Mouse (Mus musculus) thymus, adult 18-20 months (tissue): ENCODE results near the gene Slc13a2.

Source experiments
- DNase-seq, 2 experiments: peaks; one replicate each; pipeline ENCODE4 v3.0.0; 2022; ENCODE audit warnings: mixed read lengths in 2 of 2

The Slc13a2 gene

GRCm38 (mm10) chr11:78385776-78386175, 36.2 kb downstream of the Slc13a2 start:
- no peak for DNase-seq

GRCm38 (mm10) chr11:78382701-78383100, 39.3 kb downstream of the Slc13a2 start:
- no peak for DNase-seq

DNA sequence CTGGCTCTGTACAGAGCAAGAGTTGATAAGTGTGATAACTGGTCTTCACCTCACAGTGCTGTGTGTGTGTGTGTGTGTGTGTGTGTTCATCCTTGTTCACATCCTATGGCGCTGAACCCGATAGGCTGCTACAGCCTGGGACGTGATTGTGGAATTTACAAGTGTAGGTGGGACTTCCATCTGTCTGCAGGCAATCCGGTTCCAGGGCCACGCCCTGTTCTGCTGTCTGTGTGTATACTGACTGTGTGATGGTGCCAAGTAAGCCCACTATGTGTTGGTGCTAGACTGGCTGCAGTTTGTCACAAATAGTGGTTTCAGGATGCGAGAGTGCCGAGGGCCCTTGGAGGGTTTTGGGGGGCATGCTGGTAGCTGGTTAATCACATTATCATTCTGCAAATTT, 39.7 kb downstream of the Slc13a2 start:
- DNase-seq = no peak

- DNase-seq = no peak
These were observed 41.0 kb downstream of the Slc13a2 start for GRCm38 (mm10) chr11:78380996-78381395.

DNA sequence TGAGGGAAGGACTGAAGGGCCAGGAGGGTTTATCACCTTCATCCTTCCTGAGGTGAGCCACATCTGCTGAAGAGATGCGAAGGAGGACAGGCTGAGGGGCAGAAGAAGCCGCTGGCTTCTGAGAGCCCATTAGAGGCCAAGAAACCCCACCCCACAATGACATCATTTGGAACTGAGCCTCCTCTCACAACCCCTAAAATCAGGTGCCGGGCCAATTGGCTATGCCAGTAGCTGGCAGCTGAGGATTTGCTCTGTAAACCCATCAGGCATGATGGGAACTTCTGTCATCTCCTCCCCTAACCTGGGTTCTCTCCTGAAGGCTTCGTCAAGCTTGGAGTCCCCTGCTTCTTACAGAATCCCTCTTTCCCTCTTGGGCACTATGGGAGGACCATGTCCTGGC, 41.7 kb downstream of the Slc13a2 start:
- DNase-seq = no peak

DNA sequence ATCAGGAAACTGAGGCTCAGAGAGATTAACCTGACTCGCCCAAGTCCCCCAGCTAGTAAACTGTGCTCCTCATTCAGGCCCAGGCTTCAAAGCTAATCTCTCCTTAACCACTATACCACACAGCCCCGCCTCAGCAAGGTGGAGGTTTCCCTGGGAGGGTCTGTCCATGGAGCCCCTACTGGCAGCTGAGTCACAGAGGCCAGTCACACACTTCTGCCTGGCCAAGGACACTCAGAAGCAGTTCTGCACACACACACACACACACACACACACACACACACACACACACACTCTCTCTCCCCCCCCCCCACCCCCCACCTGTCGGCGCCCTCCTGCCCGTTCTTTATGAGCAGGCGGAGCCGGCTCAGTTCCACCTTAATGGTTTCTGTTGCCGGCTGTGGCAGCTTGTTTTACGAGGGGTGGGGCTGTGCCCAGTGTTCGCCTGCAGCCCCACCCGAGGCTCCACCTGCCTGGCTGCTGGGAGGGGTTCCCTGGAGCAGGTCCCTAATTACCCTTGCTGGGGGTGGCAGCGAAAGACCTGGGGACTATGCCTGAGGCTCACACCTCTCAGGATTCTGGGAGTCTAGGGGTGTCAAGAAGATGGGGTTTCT, 44.4 kb downstream of the Slc13a2 start:
- DNase-seq = no peak

DNA sequence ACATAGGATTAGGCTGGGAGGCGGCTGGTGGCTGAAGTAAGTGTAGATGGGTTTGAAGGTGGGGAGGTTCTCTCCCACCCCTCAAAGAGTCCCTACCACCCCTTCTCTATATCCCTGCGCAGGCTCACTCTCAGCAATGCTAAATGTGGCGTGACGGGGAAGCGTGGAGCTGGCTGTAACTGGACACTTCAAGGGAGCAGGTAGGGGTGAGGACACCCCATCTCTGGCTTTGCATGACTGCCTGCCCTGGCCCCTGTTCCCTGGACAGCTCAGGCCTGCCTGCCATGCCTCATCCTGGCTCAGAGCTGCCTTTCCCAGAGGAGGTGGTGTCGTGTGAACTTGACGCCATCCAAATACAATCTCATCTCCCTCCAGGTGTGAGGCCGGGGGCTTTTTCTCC, 47.9 kb downstream of the Slc13a2 start:
- no peak for DNase-seq

- no peak for DNase-seq
These were observed 49.4 kb downstream of the Slc13a2 start for GRCm38 (mm10) chr11:78372610-78373009.

DNA sequence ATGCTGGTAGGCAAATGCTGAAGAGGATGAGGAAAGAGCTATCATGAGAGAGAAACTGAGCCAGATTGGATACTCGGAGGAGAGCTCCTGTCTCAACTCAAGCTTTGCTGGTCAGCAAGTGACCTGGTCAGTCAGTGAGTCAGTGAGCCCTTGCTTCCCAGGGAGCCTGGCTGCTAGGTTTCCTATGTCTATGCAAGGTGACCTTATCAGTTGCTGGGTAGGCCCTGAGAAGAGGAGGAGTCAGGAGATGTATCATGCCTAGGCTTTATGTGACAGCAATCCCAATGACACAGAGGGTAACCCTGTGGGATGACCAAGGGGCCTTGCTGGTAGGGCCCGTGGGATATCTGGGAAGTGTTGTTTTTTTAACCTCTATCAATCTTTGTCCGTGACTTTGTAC, 49.9 kb downstream of the Slc13a2 start:
- no peak for DNase-seq

GRCm38 (mm10) chr11:78371711-78372110, 50.3 kb downstream of the Slc13a2 start:
- DNase-seq = no peak

DNA sequence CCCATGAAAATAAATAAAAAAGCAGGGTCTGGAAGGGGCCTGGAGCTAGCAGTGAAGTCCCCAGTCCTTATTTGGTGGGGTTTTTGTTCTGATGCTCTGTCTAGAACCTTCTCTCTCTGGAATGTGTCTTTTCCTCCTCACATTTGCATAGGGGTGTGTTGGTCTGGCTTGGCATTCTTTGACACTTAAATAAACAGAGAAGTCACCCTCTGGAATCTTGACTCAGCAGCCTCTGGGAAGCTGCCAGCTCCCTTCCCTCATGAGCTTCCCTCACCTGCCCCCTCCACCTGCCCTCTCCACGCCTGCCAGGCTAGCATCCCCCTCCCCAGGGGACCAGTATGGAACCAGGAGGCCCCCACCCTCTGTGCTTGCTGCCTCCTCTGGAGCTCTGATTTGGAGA, 51.6 kb downstream of the Slc13a2 start:
- no peak for DNase-seq

DNA sequence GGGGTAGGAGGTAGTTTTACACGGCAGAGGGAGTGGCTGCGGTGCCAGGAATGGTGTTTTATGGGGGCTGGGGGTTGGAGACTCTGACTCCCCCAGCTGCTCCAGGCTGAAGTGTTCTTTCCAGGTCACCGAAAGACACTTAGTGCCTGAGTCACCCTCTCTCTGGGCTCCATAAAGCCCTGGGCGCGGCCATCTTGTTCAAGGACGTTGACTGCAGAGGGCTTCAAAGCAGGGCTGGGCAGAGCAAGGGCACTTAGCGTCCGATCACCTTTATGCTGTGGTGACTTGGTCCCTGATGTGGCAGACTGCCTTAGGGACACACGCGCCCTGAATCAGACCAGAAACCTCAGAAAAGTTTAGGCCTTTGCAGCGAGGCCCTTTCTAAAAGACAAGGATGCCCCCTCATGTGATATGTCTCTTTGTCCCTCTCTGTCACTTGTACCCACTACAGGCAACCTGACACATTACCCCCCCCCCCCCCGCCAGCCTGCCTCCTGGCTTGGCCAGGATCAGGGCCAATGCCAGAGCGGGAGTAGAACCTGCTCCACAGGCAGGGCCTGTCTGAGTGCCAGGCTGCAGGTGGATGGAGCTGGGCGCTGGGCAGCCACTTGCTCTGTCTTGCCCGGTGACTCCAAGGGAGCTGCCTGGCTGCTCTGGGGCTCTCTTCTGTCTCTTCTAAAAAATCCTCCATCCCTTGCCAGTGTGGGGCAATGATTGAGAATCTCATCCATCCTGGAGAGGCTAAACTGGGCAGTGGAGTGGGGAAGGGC, 54.4 kb downstream of the Slc13a2 start:
- no peak for DNase-seq

DNA sequence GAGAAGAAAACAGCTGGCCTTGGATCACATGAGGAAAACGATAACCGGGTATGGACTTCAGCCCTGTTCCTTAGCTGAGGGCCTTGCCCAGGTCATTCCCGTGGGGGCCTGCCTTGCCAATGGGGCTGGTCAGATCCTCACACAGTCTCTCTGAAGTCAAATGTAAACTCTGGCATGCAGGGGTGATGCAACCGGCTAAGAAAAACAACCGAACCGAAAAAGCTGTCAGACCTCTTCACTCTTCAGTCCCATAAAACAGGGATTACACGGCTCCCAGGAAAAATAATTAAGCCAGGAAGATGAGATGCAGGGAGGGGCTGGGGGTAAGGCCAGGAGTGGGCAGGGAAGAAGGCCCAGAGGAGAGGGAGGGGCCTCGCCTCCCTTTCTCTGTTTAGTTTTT, 57.9 kb downstream of the Slc13a2 start:
- no peak for DNase-seq

DNA sequence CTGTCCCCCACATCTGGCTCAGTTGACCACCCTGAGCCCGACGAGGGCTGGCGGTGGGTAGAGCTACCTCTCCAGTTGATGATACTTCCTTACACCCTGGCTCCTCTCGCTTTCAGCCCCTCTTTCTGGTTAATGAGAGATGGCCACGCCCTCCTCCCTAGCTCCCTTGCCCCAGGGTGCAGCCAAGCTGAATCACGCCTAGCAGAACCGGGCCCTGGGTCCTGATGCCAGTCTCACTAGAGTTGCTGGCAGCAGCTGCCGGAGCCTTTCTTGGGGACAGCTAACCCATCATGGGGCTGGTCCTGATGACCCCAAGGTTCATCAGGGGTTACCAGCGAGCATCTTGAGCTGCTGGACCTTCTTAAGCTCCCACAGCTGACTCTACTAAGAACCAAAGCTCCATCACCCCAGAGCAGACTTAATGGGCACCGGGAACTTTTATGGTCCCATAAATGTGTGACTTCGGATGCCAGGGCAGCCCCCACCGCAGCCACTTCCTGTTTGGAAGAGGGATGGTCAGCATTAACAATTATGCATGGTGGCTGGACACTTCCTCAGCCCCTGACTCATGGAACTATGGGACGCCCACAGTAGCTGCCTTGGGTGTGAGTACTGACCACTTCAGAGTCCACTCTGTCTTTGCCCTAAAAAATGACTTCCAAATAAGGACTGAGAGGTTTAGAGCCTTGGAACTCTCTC, 58.6 kb downstream of the Slc13a2 start:
- DNase-seq = no peak

- no peak for DNase-seq
These were observed 61.3 kb downstream of the Slc13a2 start for GRCm38 (mm10) chr11:78360789-78361131.

GRCm38 (mm10) chr11:78360125-78360788, 61.8 kb downstream of the Slc13a2 start:
- peak; percentile 30 to 48 for DNase-seq

DNA sequence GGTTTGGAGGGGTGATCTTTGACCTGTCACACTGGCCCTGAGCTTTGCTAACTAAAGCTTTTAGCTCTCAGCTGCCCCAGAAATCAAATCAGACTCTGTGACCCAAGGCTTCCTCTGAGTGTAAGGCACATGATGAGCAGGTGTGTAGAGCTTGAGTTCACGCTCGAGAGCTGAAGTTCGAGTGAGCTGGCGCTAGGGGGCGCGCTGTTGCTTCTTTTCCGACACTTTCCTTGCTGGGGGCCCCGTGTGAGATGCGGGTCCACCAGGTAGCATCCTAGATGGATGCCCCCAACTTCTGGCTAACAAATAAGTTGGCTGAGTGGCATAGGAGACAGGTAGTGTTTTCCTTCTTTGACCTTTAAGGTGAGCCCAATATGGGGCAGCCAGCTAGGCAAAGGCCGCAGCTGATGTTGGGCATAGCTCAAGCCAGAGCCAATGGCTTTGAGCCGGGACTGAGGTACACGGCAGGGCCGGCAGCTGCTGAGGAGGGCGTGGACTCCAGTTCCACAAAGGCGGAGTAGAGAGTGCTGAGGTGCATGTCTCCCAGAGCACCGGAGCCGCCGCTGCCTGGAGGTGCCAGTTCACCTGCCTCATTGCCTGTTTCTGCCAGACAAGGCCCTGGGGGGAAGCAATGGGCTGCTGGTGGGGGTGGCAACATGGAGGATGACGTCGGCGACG, 63.5 kb downstream of the Slc13a2 start:
- DNase-seq = peak in 1 of 2 experiments; percentile 39

DNA sequence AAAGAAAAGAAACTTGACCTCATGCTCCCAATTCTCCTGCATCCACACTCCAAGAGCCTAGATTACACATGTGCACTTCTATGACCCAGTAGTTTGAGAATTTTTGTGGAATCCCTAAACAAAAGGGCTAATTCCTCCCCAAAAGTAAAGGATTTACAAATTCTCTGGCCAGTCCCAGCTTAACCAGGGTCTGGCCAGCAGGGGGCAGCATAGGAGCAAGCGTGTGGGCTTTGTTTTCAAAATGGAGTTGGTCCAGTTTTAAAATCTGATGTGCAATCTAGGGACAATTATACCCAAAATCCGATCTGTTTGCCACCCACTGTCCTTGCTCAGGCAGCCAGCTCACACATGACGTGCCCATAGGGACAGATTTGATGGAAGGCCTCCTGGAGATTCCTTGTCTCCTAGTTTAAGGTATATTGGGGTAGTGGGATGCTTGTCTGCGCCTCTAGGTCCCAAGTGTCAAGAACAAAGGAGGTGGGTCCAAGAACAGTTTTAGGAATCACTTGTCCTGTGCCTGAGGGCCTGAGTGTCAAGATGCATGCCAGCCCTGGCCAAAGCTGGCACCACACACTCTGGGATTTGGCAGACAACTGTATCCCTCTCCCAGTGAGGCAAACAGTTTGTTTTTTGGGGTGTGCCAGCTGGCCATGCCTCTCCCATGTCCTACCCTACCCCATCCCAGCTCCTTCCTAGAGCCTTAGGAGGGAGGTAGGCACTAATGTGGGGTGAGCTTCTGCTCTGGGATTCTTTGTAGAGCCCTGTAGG, 66.4 kb downstream of the Slc13a2 start:
- no peak for DNase-seq

DNA sequence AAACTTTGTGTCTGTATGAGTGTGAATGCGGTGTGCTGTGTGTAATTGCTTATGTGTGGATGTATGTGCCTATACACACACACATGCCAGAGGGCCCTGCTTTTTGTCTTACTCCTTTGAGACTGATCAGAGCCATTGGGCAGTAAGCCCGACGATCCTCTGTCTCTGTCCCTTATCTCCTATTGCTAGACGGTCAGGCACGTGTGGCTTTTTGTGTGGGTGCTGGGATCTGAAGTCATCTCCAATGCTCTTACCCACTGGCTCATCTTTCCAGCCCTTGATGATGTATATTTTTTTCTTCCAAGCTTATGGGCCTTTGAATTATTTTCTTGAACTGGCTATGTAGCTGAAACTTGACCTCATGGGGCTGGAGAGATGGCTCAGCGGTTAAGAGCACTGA, 67.1 kb downstream of the Slc13a2 start:
- DNase-seq = no peak

DNA sequence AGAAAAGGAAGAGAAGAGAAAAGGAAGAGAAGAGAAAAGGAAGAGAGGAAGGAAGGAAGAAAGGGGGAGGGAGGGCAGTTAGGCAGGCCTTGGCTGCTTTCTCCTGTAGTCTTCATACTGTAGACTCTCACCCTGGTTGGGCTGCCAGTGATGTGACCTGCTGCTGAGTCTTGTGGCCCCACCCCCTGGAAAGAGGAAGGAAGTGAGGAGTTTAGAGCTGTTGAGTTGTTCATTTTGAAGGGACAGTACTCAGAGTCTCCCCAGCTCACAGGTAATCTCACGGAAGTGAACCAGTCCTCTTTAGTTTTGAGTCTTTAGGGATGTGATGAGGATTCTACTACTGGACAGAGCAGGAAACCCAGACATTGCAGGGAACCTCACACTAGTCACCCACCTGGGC, 68.9 kb downstream of the Slc13a2 start:
- DNase-seq = no peak

- no peak for DNase-seq
These were observed 72.3 kb downstream of the Slc13a2 start for GRCm38 (mm10) chr11:78349441-78350358.
